Mouse (Mus musculus) MEL (cell line): ENCODE results near the gene 4833439L19Rik. TPM values are rescaled to one million over a fixed set of nuclear protein-coding genes. Genes with fewer than 3 reads are reported as not detected.
A peak's percentile ranks its signal among the peaks of the same experiment; 100 is the strongest.

Experiments used
- DNase-seq: peaks from one replicate; pipeline ENCODE4 v3.0.0; 2011; ENCODE audit warnings: low read depth, low spot score
- H3K27ac ChIP-seq: 2 replicates; pipeline ENCODE4 v1.5.1; 2012; ENCODE audit warnings: low read depth, mild to moderate bottlenecking, control low read depth, low read length, moderate library complexity; ENCODE audit not compliant: control insufficient read depth
- H3K27me3 ChIP-seq, 2 experiments: fragments of 150-350 bp in 1 of 2; sonication (generic) in 1 of 2; 2 replicates each; pipeline ENCODE4 v1.6.1; 2012; ENCODE audit warnings: low read length in 2 of 2, mild to moderate bottlenecking in 2 of 2, improper control_type of control experiment in 1 of 2, moderate library complexity in 1 of 2; ENCODE audit not compliant: insufficient read depth in 2 of 2, control insufficient read depth in 1 of 2
- H3K36me3 ChIP-seq, 2 experiments: 2 replicates each; pipeline ENCODE4 v1.6.1; 2012 to 2014; ENCODE audit warnings: low read length in 2 of 2, improper control_type of control experiment in 1 of 2, inconsistent platforms in 1 of 2, mild to moderate bottlenecking in 1 of 2; ENCODE audit not compliant: insufficient read depth in 2 of 2, control insufficient read depth in 1 of 2
- H3K4me1 ChIP-seq, 2 experiments: fragments of 150-350 bp in 1 of 2; sonication (generic) in 1 of 2; 2 replicates each; pipeline ENCODE4 v1.6.1; 2012; ENCODE audit warnings: low read length in 2 of 2, improper control_type of control experiment in 1 of 2, mild to moderate bottlenecking in 1 of 2; ENCODE audit not compliant: insufficient read depth in 2 of 2, control insufficient read depth in 1 of 2
- H3K4me3 ChIP-seq, 2 experiments: fragments of 150-350 bp in 1 of 2; sonication (generic) in 1 of 2; 2 replicates each; pipeline ENCODE4 v1.5.1; 2012; ENCODE audit warnings: low read depth in 2 of 2, low read length in 2 of 2, mild to moderate bottlenecking in 2 of 2, moderate library complexity in 2 of 2, control low read depth in 1 of 2, improper control_type of control experiment in 1 of 2; ENCODE audit not compliant: control insufficient read depth in 1 of 2, insufficient read depth in 1 of 2
- H3K79me2 ChIP-seq: 2 replicates; pipeline ENCODE4 v1.6.1; 2012; ENCODE audit warnings: mild to moderate bottlenecking, low read length, moderate library complexity; ENCODE audit not compliant: control insufficient read depth, poor library complexity, insufficient read depth
- H3K9ac ChIP-seq: 2 replicates; pipeline ENCODE4 v1.6.1; 2012; ENCODE audit warnings: low read depth, mild to moderate bottlenecking, control low read depth, low read length, moderate library complexity; ENCODE audit not compliant: control insufficient read depth, poor library complexity, severe bottlenecking
- H3K9me3 ChIP-seq: fragments of 150-350 bp; sonication (generic); replicated peaks from 2 replicates; pipeline ENCODE4 v1.6.1; 2012; ENCODE audit warnings: mild to moderate bottlenecking, low read length, improper control_type of control experiment, moderate library complexity; ENCODE audit not compliant: insufficient read depth
- CHD2 ChIP-seq: IDR thresholded peaks from 2 replicates; pipeline ENCODE4 v1.6.1; 2011; ENCODE audit warnings: low read length, improper control_type of control experiment
- CTCF ChIP-seq, 3 experiments: IDR thresholded peaks in 2 of 3; conservative IDR thresholded peaks in 1 of 3; 2 replicates each; pipeline ENCODE4 v1.5.1; 2011 to 2012; ENCODE audit warnings: low read length in 3 of 3, low read depth in 2 of 3, mild to moderate bottlenecking in 2 of 3, improper control_type of control experiment in 1 of 3, inconsistent platforms in 1 of 3, mixed read lengths in 1 of 3, moderate library complexity in 1 of 3; ENCODE audit not compliant: control insufficient read depth in 1 of 3, insufficient read depth in 1 of 3, poor library complexity in 1 of 3, severe bottlenecking in 1 of 3
- E2F4 ChIP-seq: IDR thresholded peaks from 2 replicates; pipeline ENCODE4 v1.6.1; 2011; ENCODE audit warnings: low read depth, low read length, improper control_type of control experiment, borderline replicate concordance
- EP300 ChIP-seq, 2 experiments: IDR thresholded peaks; 2 replicates each; pipeline ENCODE4 v1.6.1; 2011; ENCODE audit warnings: improper control_type of control experiment in 2 of 2, low read length in 2 of 2, low read depth in 1 of 2, mild to moderate bottlenecking in 1 of 2
- GABPA ChIP-seq: IDR thresholded peaks from 2 replicates; pipeline ENCODE4 v1.6.1; 2012; ENCODE audit warnings: low read depth, mild to moderate bottlenecking, inconsistent platforms, low read length, improper control_type of control experiment, moderate library complexity
- HCFC1 ChIP-seq: IDR thresholded peaks from 2 replicates; pipeline ENCODE4 v1.6.1; 2012; ENCODE audit warnings: low read depth, mild to moderate bottlenecking, inconsistent platforms, low read length, improper control_type of control experiment, moderate library complexity
- KAT2A ChIP-seq: conservative IDR thresholded peaks from 2 replicates; pipeline ENCODE4 v1.6.1; 2012; ENCODE audit warnings: low read depth, low read length, improper control_type of control experiment, inconsistent platforms
- MAFK ChIP-seq: IDR thresholded peaks from 2 replicates; pipeline ENCODE4 v1.6.1; 2011; ENCODE audit warnings: low read depth, mild to moderate bottlenecking, low read length, improper control_type of control experiment, borderline replicate concordance
- MAX ChIP-seq: IDR thresholded peaks from 2 replicates; pipeline ENCODE4 v1.6.1; 2011; ENCODE audit warnings: low read length, improper control_type of control experiment
- MEF2A ChIP-seq: IDR thresholded peaks from 2 replicates; pipeline ENCODE4 v1.6.1; 2014; ENCODE audit warnings: low read depth, mild to moderate bottlenecking, inconsistent platforms, low read length, improper control_type of control experiment; ENCODE audit not compliant: poor library complexity, insufficient replicate concordance, severe bottlenecking; ENCODE audit errors: extremely low read depth
- MYB ChIP-seq: IDR thresholded peaks from 2 replicates; pipeline ENCODE4 v1.6.1; 2011; ENCODE audit warnings: mild to moderate bottlenecking, low read depth, low read length, improper control_type of control experiment
- MYC ChIP-seq: IDR thresholded peaks from 2 replicates; pipeline ENCODE4 v1.6.1; 2011; ENCODE audit warnings: low read depth, mild to moderate bottlenecking, low read length, improper control_type of control experiment, moderate library complexity
- POLR2AphosphoS2 ChIP-seq: IDR thresholded peaks from 2 replicates; pipeline ENCODE4 v1.6.1; 2011; ENCODE audit warnings: low read length, improper control_type of control experiment
- RCOR1 ChIP-seq: IDR thresholded peaks from 2 replicates; pipeline ENCODE4 v1.6.1; 2012; ENCODE audit warnings: low read depth, mild to moderate bottlenecking, inconsistent platforms, low read length, improper control_type of control experiment
- SIN3A ChIP-seq: IDR thresholded peaks from 2 replicates; pipeline ENCODE4 v1.6.1; 2012; ENCODE audit warnings: low read length, improper control_type of control experiment, inconsistent platforms
- TCF12 ChIP-seq: IDR thresholded peaks from 2 replicates; pipeline ENCODE4 v1.6.1; 2014; ENCODE audit warnings: low read depth, mild to moderate bottlenecking, inconsistent platforms, low read length, improper control_type of control experiment, moderate library complexity
- UBTF ChIP-seq: IDR thresholded peaks from 2 replicates; pipeline ENCODE4 v1.6.1; 2012; ENCODE audit warnings: low read depth, mild to moderate bottlenecking, inconsistent platforms, low read length, improper control_type of control experiment, moderate library complexity, borderline replicate concordance; ENCODE audit not compliant: insufficient read depth
- USF1 ChIP-seq: IDR thresholded peaks from 2 replicates; pipeline ENCODE4 v1.6.1; 2014; ENCODE audit warnings: low read depth, mild to moderate bottlenecking, inconsistent platforms, low read length, improper control_type of control experiment, moderate library complexity
- USF2 ChIP-seq, 2 experiments: IDR thresholded peaks; 2 replicates each; pipeline ENCODE4 v1.6.1; 2011 to 2012; ENCODE audit warnings: improper control_type of control experiment in 2 of 2, low read length in 2 of 2, borderline replicate concordance in 1 of 2, inconsistent platforms in 1 of 2, low read depth in 1 of 2, mild to moderate bottlenecking in 1 of 2; ENCODE audit not compliant: insufficient read depth in 1 of 2
- ZKSCAN1 ChIP-seq: IDR thresholded peaks from 2 replicates; pipeline ENCODE4 v1.6.1; 2012; ENCODE audit warnings: low read depth, mild to moderate bottlenecking, inconsistent platforms, low read length, improper control_type of control experiment, moderate library complexity
- ZMIZ1 ChIP-seq: IDR thresholded peaks from 2 replicates; pipeline ENCODE4 v1.6.1; 2012; ENCODE audit warnings: low read depth, mild to moderate bottlenecking, inconsistent platforms, low read length, improper control_type of control experiment, moderate library complexity
- ZNF384 ChIP-seq: IDR thresholded peaks from 2 replicates; pipeline ENCODE4 v1.6.1; 2012; ENCODE audit warnings: low read depth, mild to moderate bottlenecking, inconsistent platforms, low read length, improper control_type of control experiment
- polyA plus RNA-seq, 2 experiments: library from polyadenylated mRNA; stranded (reverse) in 1 of 2; unstranded in 1 of 2; fragments of >175 nt in 1 of 2; fragments of >200 nt in 1 of 2; gene quantifications; 2 replicates each; pipeline versions ENCODE4 v1.2.1 to v1.2.4; 2012; ENCODE audit warnings: low replicate concordance in 2 of 2, low read depth in 1 of 2; ENCODE audit not compliant: insufficient read length in 2 of 2, insufficient read depth in 1 of 2, missing spikeins in 1 of 2
- total RNA-seq: library from RNA; depleted of rRNA; stranded (reverse); fragments of 300-350 nt; gene quantifications from 2 replicates; pipeline ENCODE4 v1.2.3, GENCODE M21; 2012

The 4833439L19Rik gene
- total and polyA plus RNA-seq, 3 experiments = 34.2 to 53.8 TPM; not detected in 1

GRCm38 (mm10) chr13:54570736-54571135 lies 5.5 kb upstream of the 4833439L19Rik start:
- no peaks in the 10 kb centered on the region for H3K27me3 ChIP-seq
- no peak overlapping the region for H3K9ac ChIP-seq
- no peak overlapping the region for H3K27ac ChIP-seq
- peaks cover 0 to 15% of the 10 kb centered on the region in 2 experiments; a peak in 2 of 4 replicates for H3K36me3 ChIP-seq
- no peaks in the 10 kb centered on the region; the same call in 1 of the 2 replicates for H3K79me2 ChIP-seq
- no peaks in the 10 kb centered on the region for H3K9me3 ChIP-seq
- peaks cover 2 to 15% of the 10 kb centered on the region in 2 experiments for H3K4me1 ChIP-seq
- no peak for TF ChIP-seq MAX
- TF ChIP-seq MEF2A = no peak
- TF ChIP-seq E2F4 = no peak
- no peak overlapping the region for H3K4me3 ChIP-seq
- no peak for DNase-seq

- Histone ChIP-seq H3K4me3 (no peak overlapping the region), H3K27me3 (no peaks in the 10 kb centered on the region), H3K36me3 (peaks cover 0 to 13% of the 10 kb centered on the region in 2 experiments; a peak in 2 of 4 replicates), H3K27ac (no peak overlapping the region), H3K9ac (no peak overlapping the region), H3K9me3 (no peaks in the 10 kb centered on the region), H3K79me2 (peaks cover 8% of the 10 kb centered on the region), H3K4me1 (peaks cover 0 to 16% of the 10 kb centered on the region in 2 experiments; a peak in 2 of 4 replicates)
- TF ChIP-seq ZKSCAN1 (no peak), MEF2A (no peak), SIN3A (no peak), ZMIZ1 (no peak)
- peak; percentile 67 for DNase-seq
Measured at GRCm38 (mm10) chr13:54569282-54569681, 4.0 kb upstream of the 4833439L19Rik start.

- Histone ChIP-seq H3K4me3 (no peak overlapping the region), H3K27ac (no peak overlapping the region), H3K36me3 (peaks cover 0 to 11% of the 10 kb centered on the region in 2 experiments; a peak in 2 of 4 replicates), H3K9ac (no peak overlapping the region), H3K27me3 (no peaks in the 10 kb centered on the region), H3K4me1 (peaks cover 0 to 13% of the 10 kb centered on the region in 2 experiments; a peak in 2 of 4 replicates), H3K9me3 (no peaks in the 10 kb centered on the region), H3K79me2 (peaks cover 16% of the 10 kb centered on the region)
- DNase-seq = peak; percentile 29
- no peak for TF ChIP-seq HCFC1
- no peak for TF ChIP-seq CTCF (IDR thresholded peaks at IDR 0.05 in 2 of 3, conservative IDR thresholded peaks at IDR 0.05 in 1 of 3; ENCODE audit: control insufficient read depth in 1 of 3, insufficient read depth in 1 of 3, low read depth in 2 of 3, low read length in 3 of 3, poor library complexity in 1 of 3, severe bottlenecking in 1 of 3)
- no peak for TF ChIP-seq USF2 (IDR thresholded peaks at IDR 0.05; ENCODE audit: borderline replicate concordance in 1 of 2, insufficient read depth in 1 of 2, low read depth in 1 of 2, low read length in 2 of 2)
- no peak for TF ChIP-seq E2F4
- TF ChIP-seq CHD2 = no peak
- no peak for TF ChIP-seq MAFK
- TF ChIP-seq POLR2AphosphoS2 = no peak
- no peak for TF ChIP-seq TCF12
- TF ChIP-seq GABPA = no peak
- no peak for TF ChIP-seq UBTF
- TF ChIP-seq MEF2A = no peak
- no peak for TF ChIP-seq MAX
- TF ChIP-seq USF1 = no peak
- no peak for TF ChIP-seq RCOR1
- TF ChIP-seq MYC = no peak
- TF ChIP-seq KAT2A = no peak
- no peak for TF ChIP-seq EP300 (IDR thresholded peaks at IDR 0.05; ENCODE audit: low read depth in 1 of 2, low read length in 2 of 2)
- TF ChIP-seq ZNF384 = no peak
- no peak for TF ChIP-seq MYB
Measured at GRCm38 (mm10) chr13:54568380-54568779, 3.1 kb upstream of the 4833439L19Rik start.
